Mouse (Mus musculus): ENCODE data around the gene Hs6st1. TPM values are rescaled to one million over a fixed set of nuclear protein-coding genes. Genes with fewer than 3 reads are reported as not detected.

Hs6st1 gene
- polyA plus RNA-seq, 1 experiment from 2014 or later: 7.5 TPM

GRCm38 (mm10) chr1:36059351-36059750 lies 8.8 kb upstream of the Hs6st1 start:
- no peak for ATAC-seq (replicated peaks; ENCODE audit: low FRiP score)
- Histone ChIP-seq H3K27me3 (no peaks in the 10 kb centered on the region), H3K4me3 (replicated peaks) (no peak overlapping the region), H3K27ac (no peak overlapping the region), H3K9me3 (replicated peaks) (no peaks in the 10 kb centered on the region), H3K4me2 (no peak overlapping the region), H3K4me1 (peaks cover 11% of the 10 kb centered on the region; the same call in 1 of the 2 replicates), H3K9ac (no peak overlapping the region), H3K36me3 (no peaks in the 10 kb centered on the region)
- 90% methylated on average over 6 of the region's 6 CpGs for WGBS

GRCm38 (mm10) chr1:36059959-36060953 lies 7.9 kb upstream of the Hs6st1 start:
- Histone ChIP-seq H3K9me3 (replicated peaks) (no peaks in the 10 kb centered on the region), H3K4me2 (no peak overlapping the region), H3K36me3 (no peaks in the 10 kb centered on the region), H3K27me3 (no peaks in the 10 kb centered on the region), H3K4me1 (peaks cover 19% of the 10 kb centered on the region), H3K27ac (peak overlapping the region; percentile 67; the same call in 1 of the 2 replicates), H3K9ac (no peak overlapping the region), H3K4me3 (replicated peaks) (no peak overlapping the region)
- 56% methylated on average over 13 of the region's 13 CpGs for WGBS
- ATAC-seq (replicated peaks; ENCODE audit: low FRiP score): no peak

- Histone ChIP-seq H3K36me3 (no peaks in the 10 kb centered on the region), H3K9me3 (replicated peaks) (no peaks in the 10 kb centered on the region), H3K27me3 (no peaks in the 10 kb centered on the region), H3K4me3 (replicated peaks) (no peak overlapping the region), H3K4me2 (no peak overlapping the region), H3K4me1 (peaks cover 30% of the 10 kb centered on the region), H3K27ac (no peak overlapping the region), H3K9ac (no peak overlapping the region)
- ATAC-seq (replicated peaks; ENCODE audit: low FRiP score): no peak
- 80% methylated on average over 11 of the region's 11 CpGs for WGBS
These were observed 6.8 kb upstream of the Hs6st1 start for GRCm38 (mm10) chr1:36061211-36061915.

- ATAC-seq (replicated peaks; ENCODE audit: low FRiP score): no peak
- WGBS: 88% methylated on average over 11 of the region's 11 CpGs
- Histone ChIP-seq H3K9ac (no peak overlapping the region), H3K4me1 (peaks cover 33% of the 10 kb centered on the region), H3K27ac (no peak overlapping the region), H3K4me3 (replicated peaks) (no peak overlapping the region), H3K9me3 (replicated peaks) (no peaks in the 10 kb centered on the region), H3K27me3 (no peaks in the 10 kb centered on the region), H3K4me2 (no peak overlapping the region), H3K36me3 (no peaks in the 10 kb centered on the region)
These were observed 6.0 kb upstream of the Hs6st1 start for GRCm38 (mm10) chr1:36062088-36062805.

GRCm38 (mm10) chr1:36062826-36063640 lies 5.2 kb upstream of the Hs6st1 start:
- Histone ChIP-seq H3K36me3 (no peaks in the 10 kb centered on the region), H3K9me3 (replicated peaks) (no peaks in the 10 kb centered on the region), H3K27me3 (no peaks in the 10 kb centered on the region), H3K4me3 (replicated peaks) (no peak overlapping the region), H3K4me1 (peaks cover 40% of the 10 kb centered on the region), H3K27ac (no peak overlapping the region), H3K4me2 (no peak overlapping the region), H3K9ac (no peak overlapping the region)
- ATAC-seq (replicated peaks; ENCODE audit: low FRiP score): no peak
- WGBS: 76% methylated on average over 9 of the region's 9 CpGs

- H3K27me3 ChIP-seq: no peaks in the 10 kb centered on the region
- H3K9me3 ChIP-seq (replicated peaks): no peaks in the 10 kb centered on the region
- no peak for ATAC-seq (replicated peaks; ENCODE audit: low FRiP score)
- no peak overlapping the region for H3K4me2 ChIP-seq
- no peak overlapping the region for H3K27ac ChIP-seq
- peaks cover 40% of the 10 kb centered on the region for H3K4me1 ChIP-seq
- H3K36me3 ChIP-seq: no peaks in the 10 kb centered on the region
- no peak overlapping the region for H3K9ac ChIP-seq
- H3K4me3 ChIP-seq (replicated peaks): no peak overlapping the region
- WGBS: 63% methylated on average over 2 of the region's 2 CpGs
These were observed 4.6 kb upstream of the Hs6st1 start for GRCm38 (mm10) chr1:36063641-36063955.

- Histone ChIP-seq H3K36me3 (no peaks in the 10 kb centered on the region), H3K9ac (no peak overlapping the region), H3K27me3 (no peaks in the 10 kb centered on the region), H3K27ac (peak overlapping the region; percentile 84; the same call in 1 of the 2 replicates), H3K4me1 (peaks cover 42% of the 10 kb centered on the region), H3K4me2 (peak overlapping the region; percentile 61), H3K4me3 (replicated peaks) (no peak overlapping the region), H3K9me3 (replicated peaks) (no peaks in the 10 kb centered on the region)
- WGBS: 50% methylated on average over 4 of the region's 4 CpGs
- no peak for ATAC-seq (replicated peaks; ENCODE audit: low FRiP score)
These were observed 4.0 kb upstream of the Hs6st1 start for GRCm38 (mm10) chr1:36064223-36064622.

GRCm38 (mm10) chr1:36064861-36065760 lies 3.1 kb upstream of the Hs6st1 start:
- peak; percentile 66 for ATAC-seq (replicated peaks; ENCODE audit: low FRiP score)
- Histone ChIP-seq H3K4me3 (replicated peaks) (peak overlapping the region; percentile 29), H3K27me3 (no peaks in the 10 kb centered on the region), H3K9me3 (replicated peaks) (no peaks in the 10 kb centered on the region), H3K9ac (0 out of 2 replicates have a peak overlapping the region, but pooled peaks have one; percentile 8), H3K36me3 (no peaks in the 10 kb centered on the region), H3K4me1 (peaks cover 49% of the 10 kb centered on the region), H3K4me2 (peak overlapping the region; percentile 61), H3K27ac (peak overlapping the region; percentile 84)
- under 1% methylated on average over 24 of the region's 24 CpGs for WGBS

GRCm38 (mm10) chr1:36065761-36066150 lies 2.4 kb upstream of the Hs6st1 start:
- WGBS: 48% methylated on average over 9 of the region's 9 CpGs
- Histone ChIP-seq H3K36me3 (no peaks in the 10 kb centered on the region), H3K9ac (no peak overlapping the region)

GRCm38 (mm10) chr1:36066216-36066980 lies 1.8 kb upstream of the Hs6st1 start:
- WGBS: 80% methylated on average over 6 of the region's 6 CpGs
- no peaks in the 10 kb centered on the region for H3K9me3 ChIP-seq (replicated peaks)
- H3K27me3 ChIP-seq: no peaks in the 10 kb centered on the region
- no peaks in the 10 kb centered on the region for H3K36me3 ChIP-seq
- H3K4me3 ChIP-seq (replicated peaks): no peak overlapping the region
- no peak overlapping the region for H3K27ac ChIP-seq
- peaks cover 58% of the 10 kb centered on the region for H3K4me1 ChIP-seq
- no peak overlapping the region for H3K9ac ChIP-seq
- ATAC-seq (replicated peaks; ENCODE audit: low FRiP score): no peak
- H3K4me2 ChIP-seq: no peak overlapping the region

More at GRCm38 (mm10) chr1:36065761-36066150, 2.4 kb upstream of the Hs6st1 start:
- H3K9me3 ChIP-seq (replicated peaks): no peaks in the 10 kb centered on the region
- no peak for ATAC-seq (replicated peaks; ENCODE audit: low FRiP score)
- no peaks in the 10 kb centered on the region for H3K27me3 ChIP-seq
- peak overlapping the region; percentile 29; the same call in 1 of the 2 replicates for H3K4me3 ChIP-seq (replicated peaks)
- peaks cover 53% of the 10 kb centered on the region for H3K4me1 ChIP-seq
- peak overlapping the region; percentile 61 for H3K4me2 ChIP-seq
- H3K27ac ChIP-seq: peak overlapping the region; percentile 84
